10 mouse cellular contexts compared by ENCODE assay signal in the genomic region with DNA sequence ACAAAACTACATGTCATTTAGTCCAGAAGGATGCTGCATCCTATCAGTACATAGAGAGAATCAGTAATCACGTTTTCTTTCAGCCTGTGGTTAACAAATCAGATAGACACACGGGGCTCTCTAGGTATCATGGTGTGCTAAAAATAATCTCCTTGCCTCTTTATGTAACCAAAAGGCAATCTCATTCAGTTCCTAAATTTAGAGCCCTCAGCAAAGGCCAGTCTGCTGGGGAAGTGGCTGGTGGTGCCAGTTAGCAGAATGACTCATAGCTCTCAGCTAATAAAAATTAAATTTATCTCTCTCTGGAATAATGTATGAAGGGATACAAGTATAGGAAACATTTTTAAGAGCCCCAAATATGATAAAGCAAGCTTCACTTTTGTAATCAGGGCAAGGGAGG.
DNase-seq lines count a peak whose midpoint lies in the region.
"Had no signal": no experiment of that assay in that cellular context is flagged by ENCODE, and none has a peak within 500 bp of the region (broad histone marks: within the 10 kb centered on the region; RNA-seq: fewer than 3 reads in every experiment).

No protein-coding gene starts in this region.

- intact Hi-C loops in heart, postnatal 14 days (cut with DNase I), result no loop called here
- intact Hi-C loops in heart, postnatal 10 days (cut with DNase I), result no loop called here

- peak; percentile 2 for DNase-seq in adrenal gland, adult 2 months
- DNase-seq in adrenal gland, adult 8-10 months, result no peak
- DNase-seq in heart, adult 9 months (ENCODE audit: low spot score in 2 of 2), result peak; percentile 4 to 15
- DNase-seq in heart, postnatal 14 days, result no peak
- DNase-seq in cerebellum, adult 8-10 months, result peak; percentile 48
- peak; percentile 13 to 25 for DNase-seq in heart, postnatal 10 days
- DNase-seq in B cell, adult 2 months, result no peak
- no peak for DNase-seq in kidney, postnatal 36 days
- DNase-seq: liver, postnatal 0 days; thymus, postnatal 14 days had no signal

Comparison
In these comparisons a context has a peak if more than half of its experiments do, and no peak if none do; other contexts are left out.
1. DNase-seq: peak in adrenal gland, adult 2 months (single experiment), heart, adult 9 months (2 of 2), cerebellum, adult 8-10 months (single experiment) and heart, postnatal 10 days (2 of 2); none in adrenal gland, adult 8-10 months (single experiment), heart, postnatal 14 days (0 of 2), B cell, adult 2 months (0 of 2) and kidney, postnatal 36 days (0 of 2).